Mouse (Mus musculus): ENCODE measurements at regions not wholly inside any gene's neighbourhood (a gene's known extent, or its start where the extent isn't known, plus 50 kb on each side); places are given as distances from the start of the nearest gene placed in this dataset.

GRCm38 (mm10) chr16:74597735-74598340, 186.2 kb upstream of the Robo2 start:
- no peak for DNase-seq

GRCm38 (mm10) chr16:74591896-74592295, 180.3 kb upstream of the Robo2 start:
- DNase-seq: no peak

- no peak for DNase-seq
Observed at GRCm38 (mm10) chr16:74582645-74583423, 171.2 kb upstream of the Robo2 start.

- DNase-seq: no peak
Observed at GRCm38 (mm10) chr16:74548374-74548773, 136.7 kb upstream of the Robo2 start.

- no peak for DNase-seq
Observed at GRCm38 (mm10) chr16:74530531-74530930, 118.9 kb upstream of the Robo2 start.

- no peak for DNase-seq
Observed at GRCm38 (mm10) chr16:74528245-74528644, 116.6 kb upstream of the Robo2 start.

GRCm38 (mm10) chr16:74526521-74526920, 114.9 kb upstream of the Robo2 start:
- peak; percentile 24 for DNase-seq

GRCm38 (mm10) chr16:74520501-74520900, 108.9 kb upstream of the Robo2 start:
- DNase-seq: no peak

- no peak for DNase-seq
Observed at GRCm38 (mm10) chr16:74517888-74518287, 106.3 kb upstream of the Robo2 start.

- no peak for DNase-seq
Observed at GRCm38 (mm10) chr16:74517374-74517773, 105.7 kb upstream of the Robo2 start.

- DNase-seq: no peak
Observed at GRCm38 (mm10) chr16:74514481-74514880, 102.9 kb upstream of the Robo2 start.

GRCm38 (mm10) chr16:74510383-74510782, 98.8 kb upstream of the Robo2 start:
- no peak for DNase-seq

- DNase-seq: no peak
Observed at GRCm38 (mm10) chr16:74509489-74509888, 97.9 kb upstream of the Robo2 start.

- no peak for DNase-seq
Observed at GRCm38 (mm10) chr16:74506719-74507118, 95.1 kb upstream of the Robo2 start.

GRCm38 (mm10) chr16:74506173-74506709, 94.6 kb upstream of the Robo2 start:
- DNase-seq: no peak

- DNase-seq: no peak
Observed at GRCm38 (mm10) chr16:74504426-74504825, 92.8 kb upstream of the Robo2 start.

GRCm38 (mm10) chr16:74500687-74501086, 89.1 kb upstream of the Robo2 start:
- DNase-seq: no peak

- DNase-seq: no peak
Observed at GRCm38 (mm10) chr16:74467745-74468420, 56.3 kb upstream of the Robo2 start.

- no peak for DNase-seq
Observed at GRCm38 (mm10) chr16:74467159-74467558, 55.5 kb upstream of the Robo2 start.

GRCm38 (mm10) chr16:74464835-74465234, 53.2 kb upstream of the Robo2 start:
- no peak for DNase-seq

- DNase-seq: no peak
Observed at GRCm38 (mm10) chr16:74464290-74464689, 52.7 kb upstream of the Robo2 start.

GRCm38 (mm10) chr16:74462436-74462835, 50.8 kb upstream of the Robo2 start:
- no peak for DNase-seq
